Mouse (Mus musculus) common myeloid progenitor, adult 5-6 weeks (primary cell): ENCODE data around the gene 4930583I09Rik. TPM values are rescaled to one million over a fixed set of nuclear protein-coding genes. Genes with fewer than 3 reads are reported as not detected.

Source experiments
- ATAC-seq: replicated peaks from 2 replicates; pipeline ENCODE4 v1.8.0; 2016; ENCODE audit warnings: low read depth, mild to moderate bottlenecking, moderate TSS enrichment, inconsistent platforms; ENCODE audit not compliant: poor library complexity, severe bottlenecking
- total RNA-seq: library from RNA; stranded (forward); fragments of 200-1000, 187-1606 nt; gene quantifications from 2 replicates; pipeline ENCODE4 v1.2.3, GENCODE M21; 2017

The 4930583I09Rik gene
- total RNA-seq: not detected in 2 replicates

DNA sequence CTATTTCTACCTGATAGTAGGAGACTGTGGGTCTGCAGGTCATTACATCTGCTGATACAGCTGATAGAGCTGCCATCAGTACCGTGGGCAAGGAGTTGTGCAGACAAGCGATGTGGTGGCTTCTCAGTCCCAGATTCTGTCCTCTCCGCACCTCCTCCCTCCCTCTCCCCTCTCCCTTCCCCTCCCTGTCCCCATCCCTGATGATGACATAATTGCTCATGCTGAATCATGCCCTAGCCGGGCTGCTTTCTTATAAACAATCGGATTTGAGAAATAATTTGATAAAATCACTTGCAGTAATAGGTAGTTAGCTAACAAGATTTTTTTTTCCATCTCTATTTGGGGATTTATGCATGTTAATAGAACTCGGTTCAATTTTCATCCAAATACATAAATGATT, at the start of gene 4930583I09Rik:
TSS of gene 4930583I09Rik (minus strand) at position 144 of the 400 bp plus-strand sequence.
- 0 out of 2 replicates have a peak, but pooled peaks have one; percentile 39 for ATAC-seq

DNA sequence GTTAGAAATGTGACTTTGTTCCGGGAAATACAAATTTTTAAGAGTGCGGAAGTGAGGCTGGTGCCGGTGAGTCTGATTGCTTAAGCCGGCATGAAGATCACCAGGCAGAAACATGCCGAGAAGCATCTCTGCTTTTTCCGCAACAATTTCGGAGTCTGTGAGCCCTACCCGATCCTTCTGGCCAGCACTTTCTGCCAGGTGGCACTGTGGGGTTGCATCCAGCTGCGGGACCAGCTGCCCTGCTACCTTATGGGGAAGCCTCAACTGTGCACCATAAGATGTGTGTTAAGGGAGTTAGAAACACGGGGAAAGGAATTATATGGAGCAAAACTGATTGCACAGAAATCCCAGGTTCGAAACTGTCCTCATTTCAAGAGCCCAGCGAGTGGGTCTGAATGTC, 40.2 kb upstream of the 4930583I09Rik start:
- no peak for ATAC-seq

DNA sequence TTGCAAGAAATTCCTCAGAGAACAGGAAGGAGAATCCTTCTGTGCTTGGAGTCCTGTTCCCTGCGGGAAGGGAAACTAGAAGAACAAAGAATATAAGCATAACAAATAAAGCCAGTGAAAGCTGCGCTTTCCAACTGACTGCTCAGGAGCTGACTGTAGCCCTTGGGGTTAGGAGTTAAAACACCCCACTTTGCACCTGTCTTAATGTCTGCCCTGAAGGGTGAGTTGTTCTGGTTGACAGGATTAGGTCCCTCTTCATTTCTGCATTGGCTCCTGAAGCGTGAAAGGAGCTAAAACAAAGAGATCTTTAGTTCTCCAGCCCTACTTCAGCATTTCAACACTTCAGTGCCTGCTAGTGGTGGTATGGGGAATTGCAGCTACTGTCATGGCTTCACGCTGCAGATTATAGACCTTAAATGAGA, 37.8 kb upstream of the 4930583I09Rik start:
- peak; percentile 97 for ATAC-seq

DNA sequence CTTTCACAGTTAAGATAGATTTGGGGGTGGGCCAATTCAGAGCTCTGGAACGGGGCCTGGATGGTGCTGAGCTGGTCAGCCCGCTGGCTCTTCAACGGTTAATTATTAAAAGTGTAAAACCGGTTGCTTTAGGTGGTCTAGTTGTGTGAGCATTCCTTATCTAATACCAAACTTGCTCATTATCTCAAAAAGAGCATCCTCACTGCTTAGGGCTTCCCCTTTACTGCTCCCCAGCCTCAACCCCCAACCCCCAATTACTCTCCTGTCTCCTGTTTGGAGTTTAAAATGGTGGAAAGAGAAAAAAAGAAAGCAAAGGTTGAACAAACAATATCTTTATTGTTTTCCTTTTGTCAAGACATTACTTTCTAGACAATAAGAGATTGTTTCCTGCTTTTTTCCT, 27.9 kb upstream of the 4930583I09Rik start:
- ATAC-seq: no peak

DNA sequence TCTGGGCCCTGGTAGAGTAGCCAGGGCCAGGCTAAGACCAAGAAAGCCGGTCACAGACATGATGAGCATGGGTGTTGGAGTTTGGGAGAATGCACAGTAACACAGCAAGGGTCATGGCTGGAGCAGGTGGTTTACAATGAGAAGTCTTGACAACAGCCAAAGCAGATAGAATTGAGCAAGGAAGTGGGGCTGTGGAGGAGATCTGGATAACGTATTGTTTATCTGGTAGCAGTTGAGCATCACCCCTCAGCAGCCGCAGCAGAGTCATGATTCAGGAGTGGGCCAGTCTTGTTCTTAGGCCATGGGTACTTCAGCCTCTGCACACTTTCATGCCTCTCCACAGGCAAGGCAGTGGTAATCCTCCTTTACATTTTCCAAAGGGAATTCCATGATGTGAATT, 25.1 kb upstream of the 4930583I09Rik start:
- no peak for ATAC-seq

DNA sequence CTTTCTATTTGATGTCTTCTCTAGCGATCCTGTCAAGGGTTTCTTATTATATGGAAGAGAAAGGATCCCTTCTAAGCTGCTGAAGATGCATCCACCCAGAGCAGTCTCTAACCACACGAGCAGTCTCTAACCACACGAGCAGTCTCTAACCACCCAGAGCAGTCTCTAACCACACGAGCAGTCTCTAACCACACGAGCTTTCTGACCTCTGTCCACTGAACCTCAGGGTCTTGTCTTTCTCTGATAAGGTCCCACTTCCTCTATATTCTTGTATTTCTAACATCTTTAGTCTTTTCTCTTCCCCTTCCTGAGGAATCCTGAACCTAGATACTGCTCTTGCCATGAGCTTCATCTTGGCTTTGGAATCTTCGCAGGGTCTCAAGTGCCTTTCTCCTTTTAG, 23.0 kb upstream of the 4930583I09Rik start:
- peak; percentile 98 for ATAC-seq

DNA sequence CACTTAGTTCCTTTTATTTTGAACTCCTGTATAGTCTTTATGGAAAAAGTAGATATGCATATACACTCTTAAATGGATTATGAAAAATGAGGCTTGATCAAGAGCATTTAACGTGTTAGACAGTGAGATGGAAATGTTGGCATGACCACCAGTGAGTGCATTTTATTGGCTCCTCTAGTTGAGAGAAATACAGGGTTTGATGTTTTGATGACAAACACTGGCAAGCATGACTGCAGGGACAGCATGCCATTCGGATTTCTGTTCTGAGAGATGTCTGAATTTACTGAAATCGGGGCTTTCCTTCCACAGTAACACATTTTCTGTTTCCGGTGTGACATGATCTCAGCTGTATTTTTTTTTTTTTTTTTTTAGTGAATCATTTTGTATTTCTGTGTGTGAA, 12.2 kb upstream of the 4930583I09Rik start:
- no peak for ATAC-seq

DNA sequence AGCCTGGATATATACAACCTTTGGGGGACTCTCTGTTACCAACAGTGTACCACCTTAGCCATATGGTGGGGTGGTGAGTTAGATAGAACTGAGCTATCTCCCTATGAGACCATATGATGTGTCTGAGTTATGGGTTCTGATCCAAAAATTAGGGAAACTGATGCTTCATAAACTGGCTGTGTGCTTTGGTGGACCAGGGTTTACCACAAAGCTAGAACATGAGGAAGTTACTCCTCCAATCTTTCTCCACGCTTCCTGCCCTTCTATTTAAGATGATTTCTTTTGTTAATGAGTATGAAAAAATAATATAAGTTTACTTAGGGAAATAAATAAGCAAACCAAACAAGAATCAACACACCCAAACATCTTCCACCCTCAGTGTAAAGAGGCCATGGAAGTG, 10.8 kb upstream of the 4930583I09Rik start:
- ATAC-seq: 0 out of 2 replicates have a peak, but pooled peaks have one; percentile 56

DNA sequence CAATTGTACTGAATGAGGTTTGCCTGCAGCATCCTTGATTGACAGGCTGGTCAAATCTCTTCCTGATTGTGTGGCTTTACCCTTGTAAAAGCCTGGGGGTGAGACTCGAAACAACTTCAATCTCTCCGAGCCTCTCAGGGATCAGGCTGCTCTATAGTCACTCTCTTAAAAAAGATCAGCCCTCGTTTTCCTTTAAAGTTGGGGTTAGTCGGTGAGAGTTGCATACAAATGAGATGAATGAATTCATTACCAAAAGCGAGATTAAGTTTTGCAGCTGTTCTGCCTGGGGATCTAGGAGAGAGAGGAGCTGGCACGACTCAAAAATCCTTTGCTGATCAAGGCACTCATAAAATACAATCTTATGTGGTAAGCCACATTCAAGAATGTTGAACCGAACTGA, 1.0 kb upstream of the 4930583I09Rik start:
- ATAC-seq: no peak

DNA sequence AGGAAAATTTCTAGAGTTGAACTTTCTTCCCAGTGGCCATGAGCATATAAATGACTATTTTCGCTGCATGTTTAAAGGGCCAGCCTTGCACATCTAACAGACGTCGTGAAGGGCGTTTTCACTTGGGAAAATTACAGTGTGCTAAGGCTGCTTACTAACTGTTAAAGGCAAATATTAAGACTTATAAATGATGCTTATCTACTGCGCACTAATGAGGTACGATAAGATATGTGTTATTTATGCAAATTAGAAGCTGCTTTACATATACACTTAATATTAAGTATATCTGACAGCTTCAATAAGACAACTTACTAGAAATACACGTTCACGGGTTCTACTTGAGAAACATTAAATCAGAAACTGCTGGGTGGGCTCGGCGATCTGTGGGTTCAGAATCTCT, 481 bp upstream of the 4930583I09Rik start:
- ATAC-seq: no peak

DNA sequence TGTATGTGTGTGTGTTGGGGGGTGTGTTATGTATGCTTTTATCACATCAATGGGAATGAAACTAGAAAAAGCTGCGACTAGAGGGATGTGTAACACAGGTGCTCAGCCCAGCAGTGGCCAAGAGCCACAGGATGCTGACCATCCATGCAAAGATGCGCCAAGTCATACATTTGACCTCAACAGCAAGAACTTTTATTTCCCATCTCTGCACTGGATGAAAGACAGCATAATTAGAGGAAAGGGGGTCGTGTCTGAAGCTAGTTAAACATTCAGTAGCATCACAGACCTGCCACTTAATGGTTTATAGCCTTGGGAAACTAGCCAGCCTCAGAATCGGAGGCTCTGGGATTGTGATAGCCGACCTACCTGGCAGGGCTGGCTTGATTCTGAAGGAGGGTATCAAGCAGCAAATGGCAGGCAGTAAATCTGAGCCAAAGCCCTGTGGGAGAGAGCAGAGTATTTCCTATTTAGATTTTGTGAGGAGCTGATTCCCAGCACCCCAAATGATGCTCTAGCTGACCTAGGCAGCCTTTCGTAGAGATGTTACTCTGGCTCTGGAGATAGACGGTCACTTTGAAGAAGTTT, 1.9 kb downstream of the 4930583I09Rik start:
- ATAC-seq: no peak

DNA sequence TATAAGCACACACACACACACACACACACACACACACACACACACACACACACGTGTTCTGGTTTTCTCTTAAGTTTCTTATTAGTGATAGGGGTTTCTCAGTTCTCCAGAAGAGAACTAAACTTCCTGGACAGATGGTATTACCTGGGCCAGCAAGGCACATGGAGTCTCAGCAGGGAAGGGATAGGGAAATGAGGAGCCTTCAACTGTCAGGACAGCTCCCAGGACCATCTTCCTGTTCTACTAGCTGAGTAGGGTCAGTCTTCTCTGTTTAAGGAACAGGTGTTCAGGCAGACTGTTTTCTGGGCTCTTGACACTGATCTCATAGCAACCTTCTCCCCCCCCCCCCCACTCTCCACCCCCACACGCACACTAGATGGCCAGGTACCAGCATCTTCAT, 2.8 kb downstream of the 4930583I09Rik start:
- no peak for ATAC-seq

DNA sequence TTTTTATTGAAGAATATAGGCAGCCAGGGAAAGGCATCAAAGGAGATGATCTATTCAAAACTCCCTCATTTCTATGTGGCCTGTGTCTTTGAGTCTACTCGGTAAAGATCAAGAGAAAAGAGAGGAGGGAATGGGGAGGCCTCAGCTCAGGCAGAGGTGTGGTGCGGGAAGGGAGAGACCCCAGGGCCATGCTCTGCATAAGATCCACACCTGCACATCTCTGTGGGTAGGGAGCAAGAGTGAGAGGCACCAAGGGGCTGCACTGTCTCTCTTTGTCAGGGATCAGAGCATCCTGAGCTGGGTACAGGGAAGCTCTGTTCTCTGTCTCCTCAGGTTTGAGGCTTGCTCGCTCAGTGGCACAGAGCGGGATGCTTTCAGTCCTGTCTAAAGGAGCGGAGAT, 8.4 kb downstream of the 4930583I09Rik start:
- ATAC-seq: no peak

DNA sequence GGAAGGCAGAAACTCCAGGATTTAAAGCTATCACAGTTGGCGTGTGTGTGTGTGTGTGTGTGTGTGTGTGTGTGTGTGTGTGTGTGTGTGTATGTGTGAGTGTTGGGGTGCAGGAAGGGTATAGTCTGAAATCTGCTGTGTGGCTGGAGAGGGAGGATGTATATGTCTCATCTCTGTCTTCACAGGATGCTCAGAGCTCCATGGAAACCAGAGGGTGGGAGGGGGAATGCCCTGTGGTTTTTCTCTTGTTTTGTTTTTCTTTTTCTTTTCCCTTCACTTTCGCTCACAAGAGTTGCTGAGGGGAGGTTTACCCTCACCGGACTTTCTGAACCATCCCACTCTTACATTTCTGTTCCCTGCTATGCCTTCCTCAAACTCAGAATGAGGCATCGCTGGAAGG, 9.0 kb downstream of the 4930583I09Rik start:
- ATAC-seq: no peak

DNA sequence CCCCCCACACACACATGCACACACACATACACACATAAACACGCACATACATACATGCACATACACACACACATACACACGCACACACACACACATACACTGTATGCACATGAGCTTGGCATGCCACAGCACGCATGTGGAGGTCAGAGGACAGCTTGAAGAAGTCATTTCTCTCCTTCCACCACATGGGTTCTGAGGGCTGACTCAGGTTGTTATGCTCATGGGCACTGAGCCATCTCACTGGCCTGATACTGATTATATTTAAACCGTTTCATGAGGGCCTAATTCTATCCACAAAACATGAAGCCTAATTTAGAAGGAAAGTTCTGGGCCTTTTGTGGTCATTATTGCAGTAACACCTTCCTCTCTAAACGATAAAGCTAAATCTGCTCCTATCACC, 13.3 kb downstream of the 4930583I09Rik start:
- ATAC-seq: no peak

DNA sequence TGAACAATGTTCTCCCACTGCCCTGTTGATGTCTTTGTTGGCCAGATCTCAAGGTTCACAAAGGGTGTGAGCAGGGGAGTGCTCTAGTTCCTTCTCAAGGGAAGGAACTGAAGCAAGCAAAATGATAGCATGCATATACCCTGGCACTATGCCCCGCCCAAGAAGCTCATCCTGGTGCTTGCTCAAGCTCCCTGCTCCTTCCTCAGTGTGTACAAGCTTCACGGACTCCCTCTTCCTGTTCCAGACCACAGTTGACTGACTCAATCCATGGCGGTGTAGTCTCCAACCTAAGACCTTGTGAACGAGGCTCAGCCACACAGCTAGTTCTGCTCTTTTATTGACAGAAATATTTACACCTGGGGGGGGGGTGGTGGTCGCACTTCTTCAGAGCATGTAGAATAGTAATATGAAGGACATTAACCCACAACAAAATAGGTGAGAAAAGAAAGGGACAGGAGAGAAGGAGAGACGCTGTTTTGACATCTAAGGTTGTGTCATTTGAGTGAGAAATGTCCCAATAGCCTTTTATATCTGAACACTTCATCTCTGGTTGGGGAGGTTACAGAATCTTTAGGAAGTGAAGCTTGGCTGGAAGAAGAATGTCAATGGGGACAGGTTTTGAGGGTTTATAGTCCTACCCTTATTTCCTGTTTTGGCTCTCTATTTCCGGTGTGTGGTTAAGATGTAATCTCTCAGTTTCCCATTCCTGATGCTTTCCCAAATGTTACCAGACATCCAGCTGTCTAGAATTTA, 14.9 kb downstream of the 4930583I09Rik start:
- ATAC-seq: peak; percentile 94

DNA sequence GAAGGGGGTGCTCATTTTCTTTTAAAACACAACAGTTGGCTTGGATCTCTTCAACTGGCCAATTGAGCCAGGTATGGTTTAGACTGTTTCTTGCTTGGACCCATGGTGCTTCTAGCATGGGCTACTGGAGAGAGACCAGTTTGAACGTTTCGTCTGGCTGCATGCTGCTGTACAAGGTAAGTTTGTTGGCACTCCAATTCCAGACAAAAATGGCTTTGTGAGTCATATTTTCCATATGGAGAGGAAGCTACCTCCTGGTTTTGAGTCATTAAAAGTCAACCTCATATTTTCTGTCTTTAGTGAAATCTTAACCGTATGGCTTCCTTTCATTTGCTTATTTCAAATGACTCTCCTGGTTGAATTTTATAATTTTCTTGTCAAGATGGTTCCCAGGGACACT, 19.6 kb downstream of the 4930583I09Rik start:
- ATAC-seq: no peak

DNA sequence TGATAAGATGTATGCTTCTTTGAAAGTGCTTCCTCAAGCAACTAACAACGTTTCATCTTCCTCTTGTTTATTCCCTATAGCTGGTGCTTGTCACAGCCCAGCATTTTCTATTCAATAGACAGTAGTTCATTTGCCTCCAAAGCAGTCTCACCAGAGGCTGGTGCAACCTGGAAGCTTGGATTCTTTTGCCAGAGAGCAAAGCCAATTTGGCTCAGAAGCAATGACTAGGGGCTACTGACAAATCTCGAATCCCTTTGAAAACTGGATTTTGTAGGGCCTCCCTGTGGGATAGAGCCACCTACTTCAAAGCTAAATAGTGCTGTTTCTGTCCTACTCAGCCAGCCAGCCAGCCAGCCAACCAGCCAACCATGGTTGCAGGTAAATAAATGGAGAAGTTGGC, 20.1 kb downstream of the 4930583I09Rik start:
- no peak for ATAC-seq

DNA sequence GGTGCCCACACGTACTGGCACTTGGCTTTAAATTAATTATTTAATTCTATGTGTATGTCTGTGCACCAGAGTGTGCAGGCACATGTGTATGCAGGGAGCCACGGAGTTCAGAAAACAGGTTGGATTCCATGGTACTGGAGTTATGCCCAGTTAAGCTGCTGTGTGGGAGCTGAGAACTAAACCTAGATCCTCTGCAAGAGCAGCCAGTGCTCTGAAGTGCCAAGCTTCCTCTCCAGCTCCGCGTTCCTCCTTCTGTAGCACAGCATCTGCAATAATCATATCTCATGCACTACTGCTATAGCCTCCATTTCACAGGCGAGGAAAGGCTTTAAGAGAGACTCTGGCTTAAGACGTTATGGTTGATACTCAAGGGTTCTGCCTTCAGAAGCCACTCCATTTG, 22.3 kb downstream of the 4930583I09Rik start:
- no peak for ATAC-seq

DNA sequence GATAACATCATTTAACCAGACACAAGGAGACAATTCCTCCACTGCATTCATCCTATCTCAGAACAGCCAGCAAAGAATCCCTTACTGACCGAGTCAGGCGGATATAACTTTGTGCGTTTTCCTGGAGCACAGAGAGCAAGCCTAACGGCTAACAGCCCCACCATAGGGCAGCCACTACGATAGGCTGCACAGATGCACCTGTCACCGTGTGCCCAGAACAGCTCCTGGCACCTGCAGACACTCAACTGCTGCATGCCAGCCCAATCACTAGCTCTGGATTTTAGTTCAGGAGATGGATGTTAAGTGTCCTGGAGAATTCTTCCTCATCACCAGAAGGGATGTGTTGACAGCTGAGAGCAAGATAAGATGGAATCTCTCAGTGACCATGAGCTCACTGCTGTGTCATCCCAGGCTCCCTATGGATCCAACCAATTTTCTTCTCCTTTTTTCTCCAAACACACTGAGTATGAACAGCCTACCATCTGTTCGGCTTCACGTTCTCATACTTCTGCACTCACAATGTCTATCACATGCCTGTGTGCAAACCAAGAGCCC, 29.8 kb downstream of the 4930583I09Rik start:
- no peak for ATAC-seq

DNA sequence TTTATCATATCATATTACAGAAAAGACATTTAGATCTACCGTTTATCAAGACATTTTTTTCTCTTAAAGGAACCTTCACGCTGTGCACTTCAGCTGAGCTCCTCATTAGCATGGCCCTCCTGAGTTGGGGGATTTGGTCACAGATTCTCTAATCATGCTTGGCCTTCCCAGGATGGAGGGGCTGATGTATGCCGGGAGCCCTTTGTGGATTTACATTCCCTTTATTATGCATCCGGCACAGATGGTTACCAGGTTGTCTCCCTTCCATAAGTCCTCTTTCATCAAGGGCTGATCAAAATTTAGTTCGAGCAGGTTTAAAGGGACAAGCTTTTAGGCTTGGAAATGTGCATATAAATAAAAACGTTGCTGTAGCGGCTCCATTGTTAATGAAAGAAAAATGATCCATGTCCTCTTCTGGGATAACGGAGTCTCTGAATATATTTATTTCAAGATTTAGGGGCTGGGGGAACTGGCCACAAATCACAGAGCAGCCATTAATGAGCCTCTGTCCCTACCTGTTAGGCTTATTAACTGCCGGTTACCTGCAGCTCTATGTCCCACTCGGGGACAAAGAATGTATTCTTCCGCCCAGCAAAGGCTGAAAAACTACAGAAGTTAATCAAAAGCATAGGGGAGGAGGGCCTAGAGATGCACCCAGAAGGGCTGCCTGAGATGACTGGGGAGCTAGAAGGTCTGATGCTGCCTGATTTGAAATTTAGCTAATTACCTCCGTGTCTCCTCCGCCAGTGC, 31.3 kb downstream of the 4930583I09Rik start:
- no peak for ATAC-seq
